Mouse (Mus musculus): ENCODE measurements around the gene Raf1. TPM values are rescaled to one million over a fixed set of nuclear protein-coding genes. Genes with fewer than 3 reads are reported as not detected.

Raf1 gene
- total and polyA plus RNA-seq, 2 experiments from 2014 or later = 105 to 226 TPM

DNA sequence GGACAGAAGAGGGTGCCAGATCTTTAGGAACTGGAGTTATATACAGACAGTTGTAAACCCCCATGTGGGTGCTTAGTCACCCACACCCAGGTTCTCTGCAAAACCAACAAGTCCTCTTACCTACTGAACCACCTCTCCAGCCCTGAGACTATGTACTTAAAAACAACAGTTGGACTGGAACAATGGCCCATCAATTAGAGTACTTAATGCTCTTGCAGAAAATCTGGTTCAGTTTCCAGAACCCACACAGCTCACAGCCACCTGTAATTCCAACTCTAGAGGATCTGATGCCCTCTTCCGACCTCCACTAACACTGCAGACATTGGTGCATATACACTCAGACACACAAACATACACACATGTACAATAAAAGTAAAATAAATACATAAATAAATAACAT lies 3.7 kb downstream of the Raf1 start:
- Histone ChIP-seq H3K4me2 (ENCODE audit: low read depth) (peak overlapping the region; percentile 3; the same call in 1 of the 2 replicates), H3K4me3 (ENCODE audit: low read depth, low read length) (no peak overlapping the region), H3K4me1 (ENCODE audit: insufficient read depth) (peaks cover 17% of the 10 kb centered on the region)

DNA sequence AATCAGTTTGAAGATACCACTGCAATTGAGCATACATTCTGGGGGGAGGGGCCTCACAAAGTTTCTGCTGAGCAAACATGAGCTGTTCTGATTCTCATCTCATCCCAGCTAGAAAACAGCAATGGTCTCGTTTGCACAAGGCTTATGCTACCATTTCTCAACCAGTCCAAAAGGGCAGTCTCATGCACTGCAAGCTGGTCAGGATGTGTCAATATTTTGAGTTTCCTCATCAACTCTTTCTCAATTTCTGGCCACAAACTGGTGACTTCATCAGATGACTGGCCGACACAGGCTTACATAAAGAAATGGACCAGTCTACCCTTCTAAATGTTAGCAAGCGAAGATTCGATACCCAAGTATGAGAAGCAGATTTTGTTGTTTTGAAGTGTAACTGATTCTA lies 9.8 kb downstream of the Raf1 start:
- Histone ChIP-seq H3K9ac (no peak overlapping the region), H3K9me3 (ENCODE audit: low read length) (no peaks in the 10 kb centered on the region), H3K27me3 (ENCODE audit: insufficient read depth, low read length) (no peaks in the 10 kb centered on the region), H3K36me3 (ENCODE audit: insufficient read depth) (no peaks in the 10 kb centered on the region; the same call in 1 of the 2 replicates), H3K4me1 (ENCODE audit: insufficient read depth) (no peaks in the 10 kb centered on the region; the same call in 1 of the 2 replicates), H3K27ac (ENCODE audit: low read depth, low read length) (no peak overlapping the region), H3K4me2 (ENCODE audit: low read depth) (no peak overlapping the region), H3K4me3 (ENCODE audit: low read depth, low read length) (no peak overlapping the region)
- no peak for ATAC-seq
- no peak for DNase-seq
- 84% methylated on average over 4 of the region's 4 CpGs for WGBS
- no peak for TF ChIP-seq CTCF (IDR thresholded peaks at IDR 0.05; ENCODE audit: low read depth)

More for the DNA sequence above, 3.7 kb downstream of the Raf1 start:
- no peak overlapping the region for H3K27ac ChIP-seq (ENCODE audit: low read depth, low read length)
- no peak overlapping the region for H3K9ac ChIP-seq
- no peak for ATAC-seq
- no peak for TF ChIP-seq CTCF (IDR thresholded peaks at IDR 0.05; ENCODE audit: low read depth)
- H3K27me3 ChIP-seq (ENCODE audit: insufficient read depth, low read length) = no peaks in the 10 kb centered on the region
- H3K9me3 ChIP-seq (ENCODE audit: low read length) = no peaks in the 10 kb centered on the region
- H3K36me3 ChIP-seq (ENCODE audit: insufficient read depth) = no peaks in the 10 kb centered on the region
- WGBS = 95% methylated on average over 1 of the region's 1 CpGs
- DNase-seq = no peak

DNA sequence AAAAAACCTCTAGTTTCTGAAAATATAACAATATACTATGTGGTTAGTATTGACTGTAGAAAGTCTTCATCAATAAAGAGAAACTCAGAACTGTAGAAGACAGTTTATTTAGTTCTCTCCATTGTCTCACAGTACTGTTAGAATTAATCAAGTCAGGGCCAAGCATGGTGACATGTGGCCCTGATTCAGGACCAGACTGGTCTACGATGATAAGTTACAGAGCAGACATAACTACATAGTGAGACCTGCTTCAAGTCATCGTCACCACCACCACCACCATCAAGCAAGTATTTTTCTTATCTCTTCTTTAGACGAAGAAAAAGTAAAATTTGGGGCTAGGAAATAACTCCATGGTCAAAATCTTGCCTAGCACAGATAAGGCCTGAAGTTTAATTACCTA lies 12.2 kb downstream of the Raf1 start:
- Histone ChIP-seq H3K4me3 (ENCODE audit: low read depth, low read length) (no peak overlapping the region), H3K9ac (no peak overlapping the region), H3K36me3 (ENCODE audit: insufficient read depth) (no peaks in the 10 kb centered on the region; the same call in 1 of the 2 replicates), H3K27ac (ENCODE audit: low read depth, low read length) (no peak overlapping the region), H3K27me3 (ENCODE audit: insufficient read depth, low read length) (no peaks in the 10 kb centered on the region), H3K9me3 (ENCODE audit: low read length) (no peaks in the 10 kb centered on the region), H3K4me1 (ENCODE audit: insufficient read depth) (no peaks in the 10 kb centered on the region; the same call in 1 of the 2 replicates), H3K4me2 (ENCODE audit: low read depth) (no peak overlapping the region)
- DNase-seq (no peak), ATAC-seq (no peak)
- no peak for TF ChIP-seq CTCF (IDR thresholded peaks at IDR 0.05; ENCODE audit: low read depth)
- WGBS = 96% methylated on average over 3 of the region's 3 CpGs

DNA sequence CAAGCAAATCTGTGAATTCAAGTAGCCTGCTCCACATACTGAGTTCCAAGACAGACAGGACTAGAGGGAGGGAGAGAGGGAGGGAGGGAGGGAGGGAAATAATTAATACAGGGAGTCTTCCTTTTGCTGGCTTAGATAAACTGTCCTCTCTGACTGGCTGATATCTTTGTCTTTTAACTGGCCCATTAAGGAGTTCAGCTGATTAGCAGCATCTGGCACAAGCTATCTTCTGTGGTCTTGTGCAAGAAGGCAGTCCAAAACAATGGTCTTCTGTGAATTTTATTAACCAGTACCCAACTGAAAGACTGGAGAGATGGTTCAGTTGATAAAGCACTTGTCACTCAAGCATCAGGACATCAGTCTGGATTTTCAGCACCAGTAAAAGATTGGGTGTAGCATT lies 17.6 kb downstream of the Raf1 start:
- ATAC-seq (no peak), DNase-seq (no peak)
- Histone ChIP-seq H3K27ac (ENCODE audit: low read depth, low read length) (no peak overlapping the region), H3K4me2 (ENCODE audit: low read depth) (no peak overlapping the region), H3K9me3 (ENCODE audit: low read length) (no peaks in the 10 kb centered on the region), H3K9ac (no peak overlapping the region), H3K4me3 (ENCODE audit: low read depth, low read length) (no peak overlapping the region), H3K36me3 (ENCODE audit: insufficient read depth) (no peaks in the 10 kb centered on the region), H3K27me3 (ENCODE audit: insufficient read depth, low read length) (no peaks in the 10 kb centered on the region), H3K4me1 (ENCODE audit: insufficient read depth) (no peaks in the 10 kb centered on the region)
- no peak for TF ChIP-seq CTCF (IDR thresholded peaks at IDR 0.05; ENCODE audit: low read depth)

DNA sequence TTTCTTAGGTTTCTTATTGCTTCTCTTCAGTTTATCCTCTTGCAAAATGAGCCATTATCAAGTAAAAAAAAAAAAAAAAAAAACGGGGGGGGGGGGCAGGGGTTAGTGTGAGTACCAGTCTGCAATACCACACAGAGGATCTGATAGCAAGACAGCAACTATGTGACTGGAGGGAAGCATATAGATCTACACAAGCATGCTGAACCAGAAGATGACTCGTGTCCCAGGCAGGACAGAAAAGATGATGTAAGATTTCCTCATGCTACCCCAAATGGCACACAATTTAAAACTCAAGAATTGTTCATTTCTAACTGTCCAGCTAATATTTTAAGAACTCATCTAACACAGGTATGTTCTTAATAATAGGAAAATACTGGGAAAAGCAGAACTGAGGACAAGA lies 22.5 kb downstream of the Raf1 start:
- no peak overlapping the region for H3K9ac ChIP-seq

DNA sequence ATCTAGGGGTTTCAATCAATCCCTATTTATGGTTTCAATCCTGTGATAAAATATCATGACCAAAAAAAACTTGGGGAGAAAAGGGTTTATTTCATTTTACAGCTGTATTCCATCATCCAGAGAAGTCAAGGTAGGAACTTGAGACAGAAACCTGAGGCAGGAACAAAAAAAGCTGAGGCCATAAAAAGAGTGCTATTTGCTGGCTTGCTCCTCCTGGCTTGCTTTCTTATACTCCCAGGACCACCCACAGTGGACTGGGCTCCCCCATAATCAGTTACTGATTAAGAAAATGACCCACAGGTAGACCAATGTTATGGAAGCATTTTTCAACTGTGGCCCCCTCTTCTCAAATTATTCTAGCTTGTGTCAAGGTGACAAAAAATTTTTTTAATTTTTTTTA lies 24.7 kb downstream of the Raf1 start:
- DNase-seq (no peak), ATAC-seq (no peak)
- no peak overlapping the region for H3K27ac ChIP-seq (ENCODE audit: low read depth, low read length)
- no peaks in the 10 kb centered on the region for H3K36me3 ChIP-seq (ENCODE audit: insufficient read depth)
- H3K9me3 ChIP-seq (ENCODE audit: low read length) = no peaks in the 10 kb centered on the region
- no peaks in the 10 kb centered on the region for H3K27me3 ChIP-seq (ENCODE audit: insufficient read depth, low read length)
- no peak overlapping the region for H3K4me2 ChIP-seq (ENCODE audit: low read depth)
- TF ChIP-seq CTCF (IDR thresholded peaks at IDR 0.05; ENCODE audit: low read depth) = no peak
- 0 out of 2 replicates have a peak, but pooled peaks cover 4% of the 10 kb centered on the region for H3K4me1 ChIP-seq (ENCODE audit: insufficient read depth)
- no peak overlapping the region for H3K9ac ChIP-seq
- H3K4me3 ChIP-seq (ENCODE audit: low read depth, low read length) = no peak overlapping the region

More for the DNA sequence above, 22.5 kb downstream of the Raf1 start:
- no peaks in the 10 kb centered on the region for H3K36me3 ChIP-seq (ENCODE audit: insufficient read depth)
- no peak overlapping the region for H3K4me3 ChIP-seq (ENCODE audit: low read depth, low read length)
- no peaks in the 10 kb centered on the region for H3K27me3 ChIP-seq (ENCODE audit: insufficient read depth, low read length)
- DNase-seq (no peak), ATAC-seq (no peak)
- 52% methylated on average over 2 of the region's 2 CpGs for WGBS
- no peaks in the 10 kb centered on the region for H3K9me3 ChIP-seq (ENCODE audit: low read length)
- no peaks in the 10 kb centered on the region for H3K4me1 ChIP-seq (ENCODE audit: insufficient read depth)
- no peak overlapping the region for H3K27ac ChIP-seq (ENCODE audit: low read depth, low read length)
- H3K4me2 ChIP-seq (ENCODE audit: low read depth) = no peak overlapping the region
- no peak for TF ChIP-seq CTCF (IDR thresholded peaks at IDR 0.05; ENCODE audit: low read depth)

DNA sequence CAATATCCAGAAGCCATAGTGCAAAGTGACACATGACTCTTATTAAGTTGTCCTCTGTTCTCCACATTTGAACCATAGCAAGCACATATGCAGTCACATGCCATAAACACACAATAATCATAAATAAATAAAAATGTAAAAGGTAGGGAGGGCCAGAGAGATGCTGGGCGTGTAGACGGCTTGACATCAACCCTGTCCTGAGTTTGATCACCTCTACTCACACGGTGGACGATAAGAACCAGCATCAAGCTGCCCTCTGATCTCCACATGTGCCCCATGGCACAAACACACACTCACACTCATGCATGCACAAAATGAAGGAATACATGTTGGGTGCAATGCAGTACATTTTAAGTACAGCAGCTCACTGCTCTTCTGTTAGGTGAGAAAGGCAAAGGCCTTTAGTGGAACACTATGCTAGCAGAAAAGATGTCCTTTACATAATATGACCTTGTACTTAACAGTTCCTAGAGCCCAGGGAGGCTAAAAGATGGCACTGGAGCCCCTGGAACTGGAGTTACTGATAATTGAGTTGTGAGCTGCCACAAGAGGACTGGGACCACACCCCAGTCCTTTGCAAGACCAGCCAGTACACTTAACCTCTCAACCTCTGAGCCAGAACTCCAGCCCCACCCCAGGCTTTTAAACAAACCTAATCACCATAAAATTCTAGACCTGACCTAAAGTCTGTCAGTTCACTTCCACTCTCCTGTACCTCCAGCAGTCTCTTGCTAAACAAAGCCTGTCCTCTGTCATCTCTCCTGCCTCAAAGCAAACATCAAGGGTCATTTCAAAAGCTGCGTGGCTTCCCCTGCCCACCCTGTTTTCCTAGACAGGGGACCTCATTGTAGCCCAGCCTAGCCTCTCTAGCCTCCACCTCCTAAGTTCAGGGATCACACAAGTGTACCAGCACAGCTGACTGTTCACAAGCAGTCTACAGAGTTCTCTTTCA lies 25.7 kb downstream of the Raf1 start:
- DNase-seq (no peak), ATAC-seq (no peak)
- no peak for TF ChIP-seq CTCF (IDR thresholded peaks at IDR 0.05; ENCODE audit: low read depth)
- Histone ChIP-seq H3K9me3 (ENCODE audit: low read length) (no peaks in the 10 kb centered on the region), H3K4me1 (ENCODE audit: insufficient read depth) (0 out of 2 replicates have a peak, but pooled peaks cover 4% of the 10 kb centered on the region), H3K4me3 (ENCODE audit: low read depth, low read length) (no peak overlapping the region), H3K27me3 (ENCODE audit: insufficient read depth, low read length) (no peaks in the 10 kb centered on the region), H3K36me3 (ENCODE audit: insufficient read depth) (no peaks in the 10 kb centered on the region), H3K9ac (no peak overlapping the region), H3K4me2 (ENCODE audit: low read depth) (no peak overlapping the region), H3K27ac (ENCODE audit: low read depth, low read length) (no peak overlapping the region)
- WGBS = 65% methylated on average over 5 of the region's 5 CpGs
